Mouse (Mus musculus): Measurements from ENCODE around the gene Gpd2. TPM values are rescaled to one million over a fixed set of nuclear protein-coding genes. Genes with fewer than 3 reads are reported as not detected.

Gpd2 gene
- polyA plus RNA-seq, 1 experiment from 2014 or later, result 21.8 TPM

DNA sequence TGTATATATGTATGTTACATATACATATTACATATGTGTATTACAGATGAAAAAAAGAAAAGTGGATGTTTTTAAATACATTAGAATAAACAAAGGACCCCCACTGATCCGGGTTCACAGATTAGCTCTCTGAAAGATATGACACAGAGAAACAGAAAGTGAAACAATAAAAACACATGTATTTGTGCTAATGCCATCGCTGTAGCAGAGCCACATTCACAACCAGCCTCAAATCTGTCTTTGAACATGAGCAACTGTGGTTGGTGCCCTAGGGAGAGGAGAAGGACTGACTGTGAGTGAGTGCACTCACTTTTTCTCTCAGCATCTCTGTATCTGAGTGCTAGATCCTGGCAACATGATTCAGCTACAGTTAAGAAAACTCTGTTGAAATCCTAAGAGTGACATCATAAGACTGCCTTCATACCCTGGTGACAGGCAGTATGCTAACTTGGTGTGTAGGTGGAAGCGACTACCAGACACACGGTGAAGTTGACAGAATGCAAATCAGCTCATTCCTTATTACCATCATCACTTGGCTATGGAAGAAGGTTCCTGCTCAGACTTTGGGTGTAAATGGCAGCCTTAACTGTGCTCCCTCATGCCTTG lies 170.1 kb downstream of the Gpd2 start:
- DNase-seq (ENCODE audit: low spot score) (no peak), ATAC-seq (replicated peaks; ENCODE audit: low FRiP score, low TSS enrichment, low read depth) (no peak)
- Histone ChIP-seq H3K4me3 (ENCODE audit: low read depth, low read length) (no peak overlapping the region), H3K9ac (ENCODE audit: low read length) (no peak overlapping the region), H3K36me3 (ENCODE audit: control insufficient read depth, insufficient read depth, low read length) (no peaks in the 10 kb centered on the region), H3K4me1 (replicated peaks; ENCODE audit: control insufficient read depth, insufficient read depth, low read length) (no peaks in the 10 kb centered on the region), H3K27me3 (replicated peaks; ENCODE audit: control insufficient read depth, insufficient read depth, low read length) (no peaks in the 10 kb centered on the region), H3K27ac (ENCODE audit: low read depth) (no peak overlapping the region), H3K9me3 (ENCODE audit: control insufficient read depth, low read length) (no peaks in the 10 kb centered on the region), H3K4me2 (ENCODE audit: low read length) (no peak overlapping the region)
- WGBS, result 82% methylated on average over 4 of the region's 4 CpGs

DNA sequence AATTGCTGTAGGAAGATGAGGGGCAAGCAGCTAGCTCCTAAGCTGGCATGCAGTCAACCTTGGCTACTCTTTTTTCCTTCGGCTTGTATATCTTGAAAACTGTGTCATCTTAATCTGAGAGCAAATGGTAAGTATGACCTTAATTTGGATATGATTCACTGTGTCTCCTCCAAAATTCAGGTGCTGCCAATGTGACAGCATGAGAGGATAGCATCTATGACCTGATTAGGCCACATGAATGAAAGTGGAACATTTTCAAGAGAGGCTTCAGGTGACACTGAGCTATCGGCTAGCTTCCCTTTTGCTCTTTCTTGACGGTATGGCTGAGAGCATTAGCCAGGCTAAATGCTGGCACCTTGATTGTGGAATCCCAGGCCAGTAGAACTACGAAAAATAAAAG lies 171.0 kb downstream of the Gpd2 start:
- H3K4me1 ChIP-seq (replicated peaks; ENCODE audit: control insufficient read depth, insufficient read depth, low read length), result no peaks in the 10 kb centered on the region
- DNase-seq (ENCODE audit: low spot score), result no peak
- no peak overlapping the region for H3K9ac ChIP-seq (ENCODE audit: low read length)
- 83% methylated on average over 4 of the region's 4 CpGs for WGBS
- H3K4me2 ChIP-seq (ENCODE audit: low read length), result no peak overlapping the region
- no peaks in the 10 kb centered on the region for H3K9me3 ChIP-seq (ENCODE audit: control insufficient read depth, low read length)
- H3K36me3 ChIP-seq (ENCODE audit: control insufficient read depth, insufficient read depth, low read length), result no peaks in the 10 kb centered on the region
- ATAC-seq (replicated peaks; ENCODE audit: low FRiP score, low TSS enrichment, low read depth), result no peak
- no peak overlapping the region for H3K27ac ChIP-seq (ENCODE audit: low read depth)
- H3K4me3 ChIP-seq (ENCODE audit: low read depth, low read length), result no peak overlapping the region
- H3K27me3 ChIP-seq (replicated peaks; ENCODE audit: control insufficient read depth, insufficient read depth, low read length), result no peaks in the 10 kb centered on the region

DNA sequence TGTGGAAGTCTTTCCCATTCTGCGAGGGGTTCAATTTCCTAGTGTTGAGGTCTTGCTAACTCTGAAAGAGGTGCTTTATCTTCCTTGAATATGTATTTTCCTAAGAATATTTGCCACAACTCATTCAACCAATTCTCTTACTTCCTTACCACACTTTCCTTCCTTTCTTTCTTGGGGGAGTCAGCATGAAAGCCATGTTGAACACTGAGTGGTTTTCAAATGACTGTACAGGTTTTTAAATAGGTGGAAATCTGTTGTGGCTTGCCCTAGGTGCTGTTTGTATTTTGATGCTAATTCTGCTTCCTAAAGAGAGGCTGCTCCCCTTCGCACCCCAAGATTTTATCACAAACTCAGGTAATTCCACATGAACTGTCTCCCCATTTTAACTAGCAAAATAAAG lies 174.1 kb downstream of the Gpd2 start:
- H3K27me3 ChIP-seq (replicated peaks; ENCODE audit: control insufficient read depth, insufficient read depth, low read length), result no peaks in the 10 kb centered on the region
- 91% methylated on average over 2 of the region's 2 CpGs for whole genome bisulfite sequencing
- no peak overlapping the region for H3K4me2 ChIP-seq (ENCODE audit: low read length)
- no peak overlapping the region for H3K4me3 ChIP-seq (ENCODE audit: low read depth, low read length)
- ATAC-seq (replicated peaks; ENCODE audit: low FRiP score, low TSS enrichment, low read depth) (no peak), DNase-seq (ENCODE audit: low spot score) (no peak)
- no peaks in the 10 kb centered on the region for H3K36me3 ChIP-seq (ENCODE audit: control insufficient read depth, insufficient read depth, low read length)
- no peaks in the 10 kb centered on the region for H3K9me3 ChIP-seq (ENCODE audit: control insufficient read depth, low read length)
- H3K4me1 ChIP-seq (replicated peaks; ENCODE audit: control insufficient read depth, insufficient read depth, low read length), result no peaks in the 10 kb centered on the region
- no peak overlapping the region for H3K9ac ChIP-seq (ENCODE audit: low read length)
- no peak overlapping the region for H3K27ac ChIP-seq (ENCODE audit: low read depth)

DNA sequence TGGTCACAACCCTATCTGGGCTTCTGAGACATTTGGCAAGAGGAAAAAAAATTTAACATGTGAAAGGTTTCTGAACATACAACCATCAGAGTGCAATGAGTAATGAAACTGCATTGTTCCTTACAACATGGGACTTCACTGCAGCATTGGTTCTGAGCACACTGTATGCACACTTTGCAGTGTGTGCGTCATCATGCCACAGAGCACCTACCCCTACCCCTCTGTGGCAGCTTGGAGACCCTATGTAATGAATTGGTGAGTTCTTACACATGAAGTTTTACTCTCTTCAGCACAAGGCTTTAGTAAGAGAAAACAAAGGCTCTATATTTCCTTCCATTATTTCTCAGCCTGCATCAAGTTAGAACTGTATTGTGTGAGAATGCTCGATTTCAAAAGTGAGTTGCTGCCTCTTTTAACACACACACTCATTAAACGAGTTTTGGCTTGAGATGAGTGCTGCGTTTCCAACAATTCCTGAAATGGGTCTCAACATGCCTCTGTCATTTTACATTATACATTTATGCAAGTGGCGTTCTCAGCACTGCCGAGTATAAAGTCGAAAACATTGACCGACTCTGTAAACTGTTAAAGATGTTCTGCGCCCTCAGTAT lies 177.2 kb downstream of the Gpd2 start:
- no peaks in the 10 kb centered on the region for H3K27me3 ChIP-seq (replicated peaks; ENCODE audit: control insufficient read depth, insufficient read depth, low read length)
- no peak for DNase-seq (ENCODE audit: low spot score)

DNA sequence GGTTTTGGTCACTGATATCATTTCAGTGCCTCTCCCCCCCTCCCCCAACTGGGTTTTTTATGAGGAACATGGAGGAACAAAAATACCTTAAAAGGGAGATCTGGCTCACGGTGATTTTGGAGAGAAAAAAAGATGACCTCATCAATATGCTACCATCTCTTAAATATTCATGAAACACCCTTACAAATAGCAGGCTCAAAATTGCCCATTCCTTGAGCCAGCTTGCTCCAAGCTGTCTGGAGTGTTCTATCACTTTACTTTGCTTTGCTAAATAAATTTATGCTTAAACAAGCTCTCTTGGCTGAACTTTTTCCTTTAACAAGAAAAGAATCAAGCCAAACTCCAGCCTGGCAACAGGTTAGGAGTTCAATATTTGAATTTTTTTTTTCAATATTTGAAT lies 179.3 kb downstream of the Gpd2 start:
- 79% methylated on average over 1 of the region's 1 CpGs for WGBS
- no peak overlapping the region for H3K9ac ChIP-seq (ENCODE audit: low read length)
- H3K9me3 ChIP-seq (ENCODE audit: control insufficient read depth, low read length), result no peaks in the 10 kb centered on the region
- no peak for ATAC-seq (replicated peaks; ENCODE audit: low FRiP score, low TSS enrichment, low read depth)
- H3K27me3 ChIP-seq (replicated peaks; ENCODE audit: control insufficient read depth, insufficient read depth, low read length), result no peaks in the 10 kb centered on the region
- H3K4me2 ChIP-seq (ENCODE audit: low read length), result no peak overlapping the region
- H3K4me3 ChIP-seq (ENCODE audit: low read depth, low read length), result no peak overlapping the region
- DNase-seq (ENCODE audit: low spot score), result no peak
- no peak overlapping the region for H3K27ac ChIP-seq (ENCODE audit: low read depth)
- no peaks in the 10 kb centered on the region for H3K4me1 ChIP-seq (replicated peaks; ENCODE audit: control insufficient read depth, insufficient read depth, low read length)
- H3K36me3 ChIP-seq (ENCODE audit: control insufficient read depth, insufficient read depth, low read length), result no peaks in the 10 kb centered on the region

More for the DNA sequence above, 177.2 kb downstream of the Gpd2 start:
- no peaks in the 10 kb centered on the region for H3K9me3 ChIP-seq (ENCODE audit: control insufficient read depth, low read length)
- no peak for ATAC-seq (replicated peaks; ENCODE audit: low FRiP score, low TSS enrichment, low read depth)
- no peak overlapping the region for H3K4me3 ChIP-seq (ENCODE audit: low read depth, low read length)
- H3K4me2 ChIP-seq (ENCODE audit: low read length), result no peak overlapping the region
- WGBS, result 89% methylated on average over 9 of the region's 9 CpGs
- no peaks in the 10 kb centered on the region for H3K4me1 ChIP-seq (replicated peaks; ENCODE audit: control insufficient read depth, insufficient read depth, low read length)
- H3K27ac ChIP-seq (ENCODE audit: low read depth), result no peak overlapping the region
- no peak overlapping the region for H3K9ac ChIP-seq (ENCODE audit: low read length)
- H3K36me3 ChIP-seq (ENCODE audit: control insufficient read depth, insufficient read depth, low read length), result no peaks in the 10 kb centered on the region

Other genes with a start within 250 kb of the Gpd2 start
- 4.0 and 4.1 TPM in 2 replicates for gene Nr4a2, start 113.6 kb upstream of the Gpd2 start, polyA plus RNA-seq (2014; fragmentation: Nextera tagmentation; extraction: Ambion mirVana)

Data from intestine, embryonic 14.5 days (tissue).